Mouse (Mus musculus) monocyte, adult 5-6 weeks (primary cell): ENCODE measurements around the gene Tmem150c. TPM values are rescaled to one million over a fixed set of nuclear protein-coding genes. Genes with fewer than 3 reads are reported as not detected.

Experiments
- ATAC-seq: fragments of 153-309, 156-312 bp; replicated peaks from 2 replicates; pipeline ENCODE4 v1.8.0; 2017; ENCODE audit warnings: mild to moderate bottlenecking; ENCODE audit not compliant: low TSS enrichment, insufficient number of reproducible peaks, severe bottlenecking, poor library complexity, low FRiP score
- total RNA-seq: library from RNA; stranded (forward); fragments of 200-1000, 200-491, 200-594 nt; gene quantifications from 3 replicates; pipeline ENCODE4 v1.2.3, GENCODE M21; 2017

Tmem150c gene
- total RNA-seq, 1 experiment from 2014 or later: not detected

- ATAC-seq: no peak
Measured at GRCm38 (mm10) chr5:100113403-100113802, 46.2 kb downstream of the Tmem150c start.

DNA sequence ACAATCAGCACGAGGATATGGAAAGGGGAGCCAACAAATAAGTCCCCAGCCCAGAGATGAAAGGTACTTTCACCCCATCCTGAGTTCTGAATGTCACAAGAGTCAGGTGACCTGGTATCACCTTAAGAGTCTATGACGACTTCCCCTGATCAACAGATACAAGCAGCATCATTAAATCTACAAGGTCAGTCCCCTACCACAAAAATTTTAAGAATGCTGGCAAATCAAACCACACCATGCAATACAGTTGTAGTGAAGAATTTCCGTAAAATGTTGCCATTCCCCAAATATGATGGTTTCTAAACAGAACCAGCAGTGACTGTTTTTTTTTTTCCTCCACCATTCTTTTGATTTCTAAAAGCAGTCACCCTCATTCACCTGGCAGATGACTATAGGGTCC lies 49.0 kb downstream of the Tmem150c start:
- no peak for ATAC-seq

GRCm38 (mm10) chr5:100109543-100110282 lies 49.9 kb downstream of the Tmem150c start:
- no peak for ATAC-seq

- ATAC-seq: no peak
Measured at GRCm38 (mm10) chr5:100108866-100109265, 50.7 kb downstream of the Tmem150c start.

GRCm38 (mm10) chr5:100102395-100102794 lies 57.2 kb downstream of the Tmem150c start:
- ATAC-seq: no peak

DNA sequence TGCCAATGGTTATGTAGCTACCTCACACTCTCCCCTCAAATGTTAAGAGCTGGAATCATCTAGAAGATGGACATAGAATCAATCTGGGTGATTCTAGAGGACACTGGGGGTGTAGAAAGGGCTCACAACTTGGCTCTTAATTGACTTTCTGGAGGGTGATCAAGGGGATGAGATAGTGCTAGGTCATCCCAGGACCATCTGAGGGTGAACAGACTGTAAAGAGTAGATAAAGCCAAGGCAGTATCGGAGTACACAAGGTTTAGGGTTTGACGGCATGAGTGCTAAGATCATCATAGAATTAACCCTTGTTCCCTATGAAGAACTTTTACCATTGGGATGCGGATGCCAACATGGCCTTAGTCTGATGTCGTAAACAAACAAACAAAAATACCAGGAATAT lies 61.6 kb downstream of the Tmem150c start:
- ATAC-seq: no peak

DNA sequence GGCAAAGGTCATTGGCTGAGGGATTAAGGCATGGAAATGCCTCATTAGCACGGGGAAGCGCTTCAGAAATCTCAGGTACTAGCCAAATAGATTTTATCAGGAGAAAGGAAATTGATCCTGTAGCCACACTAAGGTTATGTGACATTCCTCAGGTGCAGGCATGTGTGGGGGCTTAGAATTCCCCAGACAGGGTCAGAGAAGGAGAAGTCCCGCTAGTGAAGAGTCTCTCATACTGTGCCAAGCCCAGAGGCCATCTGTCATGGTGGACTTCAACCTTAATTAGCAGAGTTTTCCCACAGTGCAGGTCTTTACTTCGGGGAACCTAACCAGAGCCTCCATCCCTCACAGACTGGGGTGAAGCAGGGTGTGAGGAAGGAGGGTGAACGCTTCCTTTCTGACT lies 62.7 kb downstream of the Tmem150c start:
- no peak for ATAC-seq

DNA sequence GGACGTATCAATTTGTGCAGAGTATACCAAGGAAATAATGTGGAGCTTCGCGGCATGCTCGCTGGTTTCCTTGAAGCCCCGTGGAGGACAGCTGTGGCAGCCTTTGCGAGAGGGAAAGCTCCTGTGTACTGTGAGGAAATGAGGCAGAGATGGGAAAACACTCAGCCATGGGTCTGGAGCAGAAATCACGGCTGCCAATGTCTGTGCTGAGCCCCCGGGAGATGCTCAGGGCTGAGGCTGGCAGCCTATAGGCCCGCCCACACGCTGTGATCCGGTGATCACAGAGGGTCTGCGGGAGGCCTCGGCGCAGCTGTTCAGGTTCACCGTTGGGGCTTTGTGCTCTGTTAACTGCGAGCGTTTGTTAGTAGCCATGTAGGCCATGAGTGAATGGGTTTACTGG lies 68.0 kb downstream of the Tmem150c start:
- ATAC-seq: no peak

DNA sequence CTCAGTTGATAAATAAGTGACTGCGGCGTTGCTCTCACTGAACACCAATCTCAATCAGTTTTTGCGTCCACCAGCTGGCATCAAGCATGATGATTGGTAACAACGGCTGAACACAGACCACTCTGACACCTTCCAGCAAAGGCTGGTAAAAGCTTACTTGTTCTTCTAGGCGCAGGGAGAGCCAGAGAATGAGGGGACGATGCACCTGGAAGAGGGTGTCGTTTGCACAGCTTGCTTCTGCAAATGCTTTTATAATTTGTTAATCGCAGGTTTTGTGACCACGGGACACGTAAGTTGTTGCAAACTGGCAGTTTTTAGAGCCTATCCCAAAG lies 68.4 kb downstream of the Tmem150c start:
- no peak for ATAC-seq

- no peak for ATAC-seq
Measured at GRCm38 (mm10) chr5:100090515-100091262, 68.9 kb downstream of the Tmem150c start.

GRCm38 (mm10) chr5:100085097-100085496 lies 74.5 kb downstream of the Tmem150c start:
- no peak for ATAC-seq

GRCm38 (mm10) chr5:100083953-100084562 lies 75.5 kb downstream of the Tmem150c start:
- ATAC-seq: no peak

- ATAC-seq: no peak
Measured at GRCm38 (mm10) chr5:100082006-100082405, 77.6 kb downstream of the Tmem150c start.

- ATAC-seq: no peak
Measured at GRCm38 (mm10) chr5:100079931-100080275, 79.7 kb downstream of the Tmem150c start.

DNA sequence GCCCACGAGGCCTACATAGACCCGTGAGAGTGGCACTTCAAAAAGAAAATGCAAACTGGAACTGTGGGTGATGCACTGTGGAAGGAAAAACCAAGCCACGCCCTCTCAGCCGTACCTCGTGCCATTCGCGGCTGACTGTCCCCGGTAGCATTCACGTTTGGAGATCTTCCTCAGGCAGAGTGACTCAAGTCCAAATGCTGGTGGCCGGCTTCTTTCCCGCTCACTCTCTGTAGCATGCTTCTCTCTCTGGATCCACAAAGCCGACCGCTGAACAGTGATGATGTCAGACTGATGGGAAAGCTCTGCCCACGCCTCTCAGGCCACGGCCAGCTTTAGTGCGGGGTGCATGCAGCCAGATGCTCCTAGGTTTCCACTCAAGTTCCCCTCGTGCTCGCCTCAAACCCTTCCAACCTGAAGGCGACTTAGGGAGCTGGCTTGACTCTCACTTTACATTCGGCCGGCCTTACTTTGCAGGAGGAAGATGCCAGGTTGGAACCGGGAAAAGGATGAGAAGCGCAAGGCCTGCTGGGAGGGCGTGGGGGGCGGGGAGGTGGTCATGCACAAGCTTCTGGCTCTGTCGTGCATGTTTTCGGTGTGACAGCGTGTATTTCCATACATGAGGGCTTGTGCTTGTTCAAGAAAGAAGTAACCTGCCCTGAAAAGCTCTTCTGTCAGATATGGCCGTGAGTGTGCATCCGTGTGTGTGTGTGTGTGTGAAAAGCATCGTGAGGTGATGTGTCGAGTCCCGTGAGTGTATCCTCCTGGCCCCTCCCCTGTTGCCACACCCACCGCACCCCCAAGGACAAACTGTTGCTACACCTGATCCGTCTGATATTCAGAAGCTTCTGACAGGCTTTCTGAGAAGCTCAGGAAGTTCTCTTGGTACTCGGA lies 80.3 kb downstream of the Tmem150c start:
- no peak; the same call in 1 of the 2 replicates for ATAC-seq

GRCm38 (mm10) chr5:100074571-100074970 lies 85.0 kb downstream of the Tmem150c start:
- no peak for ATAC-seq

DNA sequence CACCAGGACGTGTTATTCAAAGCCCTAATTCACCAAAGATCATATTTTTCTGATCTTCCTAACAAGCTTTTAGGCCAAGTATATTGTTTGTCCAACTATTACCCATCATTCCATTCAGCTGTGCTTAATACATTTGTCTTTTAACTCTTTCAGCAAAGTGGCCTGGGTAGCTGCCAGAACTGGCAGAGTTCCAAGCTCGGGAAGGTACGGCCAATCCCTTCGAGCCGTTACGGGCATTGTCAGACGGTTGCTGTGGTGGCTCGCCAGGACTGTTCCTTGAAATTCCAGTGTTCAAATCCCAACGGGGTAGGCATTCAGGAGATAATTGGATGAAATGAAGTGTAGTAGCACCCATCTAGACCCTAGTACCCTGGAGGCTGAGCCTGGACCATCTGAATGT lies 87.1 kb downstream of the Tmem150c start:
- ATAC-seq: no peak

- no peak for ATAC-seq
Measured at GRCm38 (mm10) chr5:100071541-100071940, 88.1 kb downstream of the Tmem150c start.

GRCm38 (mm10) chr5:100070255-100070654 lies 89.4 kb downstream of the Tmem150c start:
- ATAC-seq: peak; percentile 84
